20 mouse cellular contexts compared by ENCODE assay signal in genomic region chr15:29051166-29051565, GRCm38 (mm10).
DNase-seq lines count a peak whose midpoint lies in the region; ATAC-seq and TF ChIP-seq lines count a peak whose summit lies in the region.
"Had no signal": no experiment of that assay in that cellular context is flagged by ENCODE, and none has a peak within 500 bp of the region (broad histone marks: within the 10 kb centered on the region; RNA-seq: fewer than 3 reads in every experiment).

No protein-coding gene starts in this region.

- TF ChIP-seq CTCF in MEL (IDR thresholded peaks at IDR 0.05 in 2 of 3, conservative IDR thresholded peaks at IDR 0.05 in 1 of 3; ENCODE audit: control insufficient read depth in 1 of 3, insufficient read depth in 1 of 3, low read depth in 2 of 3, low read length in 3 of 3, poor library complexity in 1 of 3, severe bottlenecking in 1 of 3): no peak

- no peak overlapping the region for H3K27ac ChIP-seq in MEL (ENCODE audit: control insufficient read depth, low read depth, low read length)
- H3K27ac ChIP-seq: embryonic facial prominence, embryonic 13.5 days; embryonic facial prominence, embryonic 15.5 days; forebrain, embryonic 10.5 days; forebrain, embryonic 12.5 days had no signal

- no peak for TF ChIP-seq EP300 in MEL (IDR thresholded peaks at IDR 0.05; ENCODE audit: low read depth in 1 of 2, low read length in 2 of 2)

- H3K4me1 ChIP-seq in MEL (ENCODE audit: control insufficient read depth in 1 of 2, insufficient read depth in 2 of 2, low read length in 2 of 2): no peaks in the 10 kb centered on the region
- H3K4me1 ChIP-seq: embryonic facial prominence, embryonic 13.5 days; embryonic facial prominence, embryonic 15.5 days; forebrain, embryonic 10.5 days; forebrain, embryonic 12.5 days had no signal

- H3K9ac ChIP-seq in MEL (ENCODE audit: control insufficient read depth, low read depth, low read length, poor library complexity, severe bottlenecking): no peak overlapping the region
- H3K9ac ChIP-seq: embryonic facial prominence, embryonic 13.5 days; embryonic facial prominence, embryonic 15.5 days; forebrain, embryonic 12.5 days had no signal

- intact Hi-C loops in left cerebral cortex, postnatal 10 days (cut with DNase I): no loop called here
- intact Hi-C loops in heart, postnatal 14 days (cut with DNase I): no loop called here

- H3K36me3 ChIP-seq in MEL (ENCODE audit: control insufficient read depth in 1 of 2, insufficient read depth in 2 of 2, low read length in 2 of 2): no peaks in the 10 kb centered on the region
- H3K36me3 ChIP-seq: embryonic facial prominence, embryonic 13.5 days; embryonic facial prominence, embryonic 15.5 days; forebrain, embryonic 10.5 days; forebrain, embryonic 12.5 days; G1E had no signal

- DNase-seq in MEL (ENCODE audit: low read depth, low spot score): peak; percentile 14
- DNase-seq in left cerebral cortex, postnatal 10 days (ENCODE audit: extremely low spot score in 1 of 2, low spot score in 2 of 2): no peak
- DNase-seq in heart, postnatal 14 days: no peak
- DNase-seq in layer of hippocampus, postnatal 14 days (ENCODE audit: low spot score in 2 of 2): no peak
- DNase-seq: adrenal gland, adult 8-10 months; adrenal gland, postnatal 14 days; adrenal gland, postnatal 36 days; B cell, adult 2 months; embryo, embryonic 11 days had no signal

- TF ChIP-seq RAD21 in MEL (IDR thresholded peaks at IDR 0.05; ENCODE audit: low read depth, low read length): no peak

- H3K4me3 ChIP-seq in MEL (ENCODE audit: control insufficient read depth in 1 of 2, insufficient read depth in 1 of 2, low read depth in 2 of 2, low read length in 2 of 2): no peak overlapping the region
- H3K4me3 ChIP-seq: embryonic facial prominence, embryonic 13.5 days; embryonic facial prominence, embryonic 15.5 days; erythroblast, embryonic 14.5 days; forebrain, embryonic 10.5 days; forebrain, embryonic 12.5 days had no signal

- H3K9me3 ChIP-seq in MEL (replicated peaks; ENCODE audit: insufficient read depth, low read length): no peaks in the 10 kb centered on the region
- H3K9me3 ChIP-seq: embryonic facial prominence, embryonic 13.5 days; embryonic facial prominence, embryonic 15.5 days; forebrain, embryonic 10.5 days; forebrain, embryonic 12.5 days; G1E had no signal

- H3K27me3 ChIP-seq in MEL (ENCODE audit: control insufficient read depth in 1 of 2, insufficient read depth in 2 of 2, low read length in 2 of 2): no peaks in the 10 kb centered on the region
- H3K27me3 ChIP-seq: CH12.LX; embryonic facial prominence, embryonic 13.5 days; embryonic facial prominence, embryonic 15.5 days; forebrain, embryonic 12.5 days had no signal

- TF ChIP-seq POLR2A in MEL (IDR thresholded peaks at IDR 0.05; ENCODE audit: control insufficient read depth in 1 of 2, insufficient read depth in 1 of 2, low read depth in 1 of 2, low read length in 2 of 2, poor library complexity in 1 of 2): no peak

- peak; percentile 39; the same call in 1 of the 2 replicates for ATAC-seq in common myeloid progenitor, adult 5-6 weeks (replicated peaks; ENCODE audit: low read depth, poor library complexity, severe bottlenecking)
- ATAC-seq: activated CD4-positive, CD25-positive, alpha-beta regulatory T cell, adult 4 months; CD4-positive, CD25-positive, alpha-beta regulatory T cell, adult 4 months; Patski had no signal

- no peaks in the 10 kb centered on the region for H3K79me2 ChIP-seq in MEL (ENCODE audit: control insufficient read depth, insufficient read depth, low read length, poor library complexity)

TF ChIP-seq in MEL, 35 proteins besides CTCF, POLR2A, EP300 and RAD21:
- TF ChIP-seq POLR2AphosphoS5 (IDR thresholded peaks at IDR 0.05; ENCODE audit: borderline replicate concordance, low read depth, low read length) (no peak), ELF1 (IDR thresholded peaks at IDR 0.05; ENCODE audit: low read depth, low read length) (peak; percentile 29; the same call in 1 of the 2 replicates)
